Mouse (Mus musculus) gastrocnemius, adult 2 months (tissue): ENCODE data around the gene Slc44a3. TPM values are rescaled to one million over a fixed set of nuclear protein-coding genes. Genes with fewer than 3 reads are reported as not detected.

ENCODE experiments used
- DNase-seq: peaks from one replicate; pipeline ENCODE4 v3.0.0; 2022
- H3K27ac ChIP-seq: fragments of 200-600 bp; 2 replicates; pipeline ENCODE4 v1.8.1; 2022; ENCODE audit warnings: mild to moderate bottlenecking
- H3K4me3 ChIP-seq: fragments of 200-600 bp; 2 replicates; pipeline ENCODE4 v1.8.1; 2022; ENCODE audit warnings: mild to moderate bottlenecking, moderate library complexity
- CTCF ChIP-seq: fragments of 200-600 bp; IDR thresholded peaks from 2 replicates; pipeline ENCODE4 v1.8.1; 2022; ENCODE audit warnings: antibody characterized with exemption, mild to moderate bottlenecking, moderate library complexity
- intact Hi-C: fragments of 180-260 bp; cut with DNase I; formaldehyde crosslinking; loops from one replicate; pipeline ENCODE4 v1.15.1; 2025
- long read RNA-seq, 2 experiments: library from polyadenylated mRNA; stranded (forward); transcript quantifications; one replicate each; pipeline ENCODE4 v2.0.0; 2021
- total RNA-seq, 2 experiments: library from RNA; stranded (reverse); gene quantifications; 2 replicates each; pipeline ENCODE4 v1.2.3; 2021

The Slc44a3 gene
- not detected for total RNA-seq
- long read RNA-seq, experiment 1: 0 reads
- long read RNA-seq, experiment 2: 0 reads

- Histone ChIP-seq H3K4me3 (peak within 1 kb of the TSS; percentile 58), H3K27ac (no peak within 1 kb of the TSS)
- intact Hi-C loops: no loop called here
- TF ChIP-seq CTCF: peak; percentile 34; the same call in 1 of the 2 replicates
- DNase-seq: peak; percentile 32
Measured at GRCm38 (mm10) chr3:121532176-121532575, at the start of gene Slc44a3. Gene Slc44a3 (minus strand): TSS chr3:121532404.

DNA sequence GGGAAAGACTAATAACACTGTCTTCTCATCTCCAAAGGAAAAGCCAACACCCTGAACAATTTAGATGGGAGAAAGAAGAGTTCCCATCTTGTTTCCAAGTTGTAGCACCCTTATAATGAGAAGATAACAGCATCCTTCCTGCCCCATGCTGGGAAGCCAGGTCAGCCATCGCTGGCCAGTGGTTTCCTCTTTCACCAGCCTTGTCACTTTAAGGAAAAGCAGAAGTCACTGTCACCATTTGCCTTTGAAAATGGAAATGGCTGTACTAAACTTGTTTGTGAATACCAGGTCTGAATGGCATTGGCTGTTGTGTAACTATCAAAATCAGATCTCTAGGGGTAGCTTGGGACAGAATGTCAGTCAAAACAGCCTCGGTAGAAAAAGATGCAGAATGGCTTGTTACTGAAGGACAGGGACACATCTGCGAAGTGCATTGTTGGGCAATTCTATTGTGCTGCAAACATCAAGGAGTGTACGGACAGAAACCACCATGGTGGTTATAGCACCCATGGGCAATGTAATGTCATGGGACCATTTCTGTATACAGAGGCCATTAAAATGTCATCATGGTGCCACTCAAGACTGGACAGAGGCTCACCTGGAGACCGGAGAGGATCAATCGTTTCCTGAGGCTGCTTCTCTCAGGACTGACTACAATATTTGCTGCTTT lies 47.8 kb upstream of the Slc44a3 start:
- Histone ChIP-seq H3K27ac (no peak overlapping the region), H3K4me3 (no peak overlapping the region)
- intact Hi-C loops: no loop called here
- TF ChIP-seq CTCF: no peak
- DNase-seq: no peak

DNA sequence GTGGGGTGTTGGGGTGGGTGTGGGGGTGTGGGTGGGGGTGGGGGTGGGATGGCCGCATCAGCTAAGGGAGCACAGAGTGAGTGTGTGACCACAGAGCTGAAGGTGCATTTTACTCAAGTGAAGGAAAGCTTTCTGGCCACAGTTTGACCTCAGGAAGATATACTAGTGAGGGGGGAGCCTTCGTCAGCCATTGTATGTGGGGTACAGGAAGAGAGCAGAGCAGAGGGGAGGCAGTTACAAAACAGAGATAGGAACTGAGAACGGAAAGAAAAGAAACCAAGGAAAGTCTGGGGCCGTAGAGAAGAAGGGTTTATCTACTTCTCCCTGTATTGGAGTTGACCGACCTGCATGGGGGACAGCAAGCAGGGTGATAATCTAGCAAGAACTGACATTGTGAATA lies 47.2 kb upstream of the Slc44a3 start:
- no peak for TF ChIP-seq CTCF
- DNase-seq: no peak
- H3K27ac ChIP-seq: no peak overlapping the region
- intact Hi-C loops: no loop called here
- H3K4me3 ChIP-seq: no peak overlapping the region

- H3K27ac ChIP-seq: no peak overlapping the region
- no peak for TF ChIP-seq CTCF
- no peak overlapping the region for H3K4me3 ChIP-seq
- intact Hi-C loops: no loop called here
- no peak for DNase-seq
Measured at GRCm38 (mm10) chr3:121578706-121579105, 46.5 kb upstream of the Slc44a3 start.

DNA sequence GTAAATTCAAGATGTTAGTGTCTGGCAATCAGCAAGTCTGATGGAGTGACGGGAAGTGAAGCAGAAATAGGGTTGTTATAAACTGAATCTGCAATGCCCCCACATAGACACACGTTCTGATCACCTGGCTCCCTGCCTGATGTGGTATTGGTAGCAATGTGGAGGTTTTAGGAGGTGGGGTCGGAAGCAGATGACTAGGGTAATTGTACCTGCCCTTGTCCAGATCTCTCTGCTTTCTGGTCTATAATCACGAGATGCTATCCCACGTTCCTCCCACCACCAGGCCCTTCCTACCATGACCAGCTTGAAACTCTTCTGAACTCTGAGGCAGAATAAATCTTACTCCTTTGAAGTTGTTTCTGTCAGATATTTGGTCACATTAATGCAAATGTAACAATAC lies 45.4 kb upstream of the Slc44a3 start:
- Histone ChIP-seq H3K4me3 (no peak overlapping the region), H3K27ac (peak overlapping the region; percentile 81)
- TF ChIP-seq CTCF: no peak
- intact Hi-C loops: no loop called here
- DNase-seq: no peak

DNA sequence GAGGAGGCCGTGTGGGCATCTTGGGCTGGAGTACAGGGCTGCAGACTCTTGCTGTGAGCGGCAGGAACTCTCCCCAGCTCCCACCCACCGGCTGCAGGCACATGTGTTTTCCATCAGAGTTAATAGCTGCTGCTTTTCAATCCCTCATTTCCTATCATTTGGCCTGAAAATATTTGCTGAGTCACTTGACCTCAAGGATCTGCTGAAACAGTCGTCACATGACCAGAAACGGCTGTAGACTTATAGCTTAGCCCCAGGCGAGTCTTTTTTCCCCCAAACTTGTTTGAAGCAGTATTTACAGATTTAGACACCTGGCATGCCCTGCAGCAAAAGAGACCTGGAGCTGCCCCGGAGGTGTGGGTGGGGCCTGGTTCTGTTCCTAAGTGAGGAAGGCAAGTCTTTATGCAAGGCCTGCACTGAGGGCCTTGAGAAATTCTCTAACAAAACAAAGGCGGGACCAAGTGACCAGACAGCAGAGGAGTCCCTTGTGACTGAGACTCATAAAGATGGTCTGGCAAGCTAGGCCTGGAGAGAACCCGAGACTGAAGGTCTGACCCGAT lies 44.9 kb upstream of the Slc44a3 start:
- peak; percentile 73 for DNase-seq
- peak overlapping the region; percentile 81 for H3K27ac ChIP-seq
- intact Hi-C loops: no loop called here
- no peak for TF ChIP-seq CTCF
- H3K4me3 ChIP-seq: no peak overlapping the region

DNA sequence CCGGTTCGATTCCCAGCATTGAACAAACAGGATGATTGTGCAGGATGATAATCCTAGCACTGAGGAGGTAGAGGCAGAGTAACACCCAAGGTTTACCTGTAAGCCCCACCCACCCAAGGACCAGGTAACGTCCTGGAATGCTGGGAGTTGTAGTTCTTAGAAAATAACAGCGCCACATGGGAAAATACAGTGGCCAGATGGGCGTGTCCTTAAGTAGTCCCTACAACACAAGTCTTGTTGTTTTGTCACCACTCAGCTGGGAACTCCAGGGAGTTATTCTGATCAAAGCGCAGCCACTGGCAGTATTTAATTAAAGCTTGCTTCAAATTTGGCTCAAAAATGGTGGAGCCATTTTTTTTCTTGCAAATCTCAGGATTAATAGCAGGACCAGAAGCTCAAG lies 44.2 kb upstream of the Slc44a3 start:
- no peak for TF ChIP-seq CTCF
- intact Hi-C loops: no loop called here
- Histone ChIP-seq H3K4me3 (no peak overlapping the region), H3K27ac (peak overlapping the region; percentile 81)
- DNase-seq: peak; percentile 27

DNA sequence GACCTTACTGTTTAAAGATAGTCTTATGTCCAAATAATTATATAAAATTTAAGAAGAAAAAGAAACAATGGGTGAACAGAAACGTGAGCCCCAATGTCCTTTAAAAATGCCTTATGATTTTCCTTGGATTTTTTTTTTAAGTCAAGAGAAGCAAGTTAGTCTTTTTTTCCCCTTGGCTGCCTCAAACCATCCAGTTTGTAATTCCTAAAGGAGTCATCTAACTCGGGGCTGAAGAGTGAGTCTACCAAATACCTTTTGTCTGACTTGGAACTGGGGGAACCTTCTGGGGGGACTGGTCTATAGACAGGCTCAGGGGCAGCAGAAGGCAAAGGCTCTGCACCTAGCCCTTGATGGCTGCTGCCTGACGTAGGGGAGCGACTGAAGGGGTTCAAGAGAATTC lies 42.2 kb upstream of the Slc44a3 start:
- peak overlapping the region; percentile 68 for H3K27ac ChIP-seq
- no peak for DNase-seq
- intact Hi-C loops: no loop called here

DNA sequence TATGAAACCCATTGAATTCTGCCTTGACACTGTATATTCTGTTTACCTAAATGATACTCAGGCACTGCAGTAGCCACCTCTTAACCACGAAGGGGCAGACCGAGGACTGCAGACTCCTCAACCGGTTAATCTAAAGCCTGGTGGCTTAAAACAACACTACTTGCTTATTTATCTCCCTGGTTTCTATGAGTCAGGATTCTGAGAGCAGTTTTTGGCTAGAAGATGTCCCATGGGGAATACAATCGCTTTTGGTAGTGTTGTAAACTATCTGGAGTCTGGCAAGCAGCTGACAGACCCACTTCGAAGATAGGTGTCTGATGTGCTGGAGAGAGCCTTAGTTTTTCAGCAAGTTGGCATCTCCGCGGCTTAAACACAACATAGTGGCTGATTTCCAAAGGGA lies 41.7 kb upstream of the Slc44a3 start:
- no peak overlapping the region for H3K4me3 ChIP-seq
- DNase-seq: no peak
- peak overlapping the region; percentile 68 for H3K27ac ChIP-seq
- intact Hi-C loops: no loop called here
- TF ChIP-seq CTCF: no peak

More for the DNA sequence above, 42.2 kb upstream of the Slc44a3 start:
- no peak for TF ChIP-seq CTCF
- H3K4me3 ChIP-seq: no peak overlapping the region

DNA sequence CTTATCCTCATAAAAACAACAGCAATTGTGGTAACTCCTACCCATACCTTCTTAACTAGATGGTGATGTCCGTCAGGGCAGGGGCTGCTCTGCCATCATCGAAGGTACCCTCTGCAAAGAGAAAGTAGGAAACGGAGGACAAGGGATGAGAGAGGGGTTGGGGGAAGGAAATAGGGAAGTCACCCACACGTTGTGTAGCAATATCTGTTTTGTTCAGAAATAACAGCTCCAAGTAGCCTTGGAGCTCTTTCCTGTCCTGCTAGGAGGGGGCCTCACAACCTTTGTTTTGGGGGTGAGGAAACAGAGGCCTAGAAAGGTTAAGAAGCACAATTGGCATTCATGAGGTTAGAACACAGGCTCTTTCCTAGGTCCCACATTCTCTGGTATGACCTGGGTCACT lies 39.3 kb upstream of the Slc44a3 start:
- Histone ChIP-seq H3K4me3 (no peak overlapping the region), H3K27ac (no peak overlapping the region)
- intact Hi-C loops: no loop called here
- no peak for DNase-seq
- no peak for TF ChIP-seq CTCF

DNA sequence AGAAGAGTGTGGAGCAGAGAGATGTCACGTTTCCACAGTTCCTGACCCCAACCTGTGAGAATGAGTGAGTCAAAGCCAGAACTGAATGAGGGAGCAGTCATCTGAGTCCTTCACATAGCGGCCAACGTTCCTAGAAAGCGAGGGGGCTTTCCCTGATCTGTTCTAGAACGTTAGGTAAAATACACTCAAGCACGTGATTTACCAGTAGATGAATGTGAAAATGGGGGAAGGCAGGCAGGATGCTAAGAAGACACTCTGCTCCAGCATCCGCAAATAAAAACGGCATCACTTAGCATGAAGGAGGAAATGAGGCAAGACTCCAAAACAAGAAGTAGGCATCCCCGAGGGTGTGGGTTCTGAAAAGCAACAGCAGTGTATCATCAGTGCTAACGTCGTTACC lies 38.4 kb upstream of the Slc44a3 start:
- no peak overlapping the region for H3K4me3 ChIP-seq
- no peak for DNase-seq
- no peak overlapping the region for H3K27ac ChIP-seq
- intact Hi-C loops: no loop called here
- TF ChIP-seq CTCF: no peak

DNA sequence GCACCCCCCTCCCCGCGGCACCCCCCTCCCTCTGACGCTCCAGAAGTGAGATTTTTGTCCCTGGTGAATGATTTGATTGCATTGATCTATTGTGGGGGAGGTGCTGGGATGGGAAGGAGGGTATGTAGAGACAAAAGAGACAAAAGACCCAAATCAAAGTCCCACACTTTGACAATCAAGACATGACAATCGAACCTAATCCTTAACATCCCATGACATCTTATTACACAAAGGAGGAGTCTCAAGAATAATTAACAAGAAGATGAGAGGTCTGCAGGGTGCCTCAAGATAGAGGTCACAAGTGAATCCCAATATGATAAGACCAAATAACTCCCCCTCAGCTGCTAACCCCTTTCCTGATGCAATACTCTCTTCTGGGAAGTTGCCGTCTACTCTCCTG lies 37.6 kb upstream of the Slc44a3 start:
- intact Hi-C loops: no loop called here
- Histone ChIP-seq H3K27ac (no peak overlapping the region), H3K4me3 (no peak overlapping the region)
- no peak for TF ChIP-seq CTCF
- DNase-seq: no peak

GRCm38 (mm10) chr3:121569004-121569403 lies 36.8 kb upstream of the Slc44a3 start:
- intact Hi-C loops: no loop called here
- no peak for TF ChIP-seq CTCF
- no peak overlapping the region for H3K27ac ChIP-seq
- no peak overlapping the region for H3K4me3 ChIP-seq
- DNase-seq: no peak

DNA sequence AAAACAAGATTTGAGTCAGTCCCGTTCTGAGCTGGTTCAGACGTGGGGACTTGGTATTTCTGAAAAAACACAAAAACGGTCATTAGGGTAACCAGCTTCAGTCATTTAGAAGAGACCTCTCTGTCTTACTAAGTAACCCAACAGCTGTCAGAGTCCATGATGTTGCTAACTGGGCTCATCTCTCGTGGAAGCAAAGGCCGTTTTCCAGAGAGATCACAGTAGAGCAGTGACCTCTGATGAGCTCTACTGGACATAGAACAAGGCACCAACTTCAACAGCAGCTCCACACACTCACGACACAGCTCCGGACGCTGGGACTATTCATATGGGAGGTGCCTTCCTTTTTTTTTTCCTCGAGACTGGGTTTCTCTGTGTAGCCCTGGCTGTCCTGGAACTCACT lies 35.7 kb upstream of the Slc44a3 start:
- TF ChIP-seq CTCF: no peak
- Histone ChIP-seq H3K4me3 (no peak overlapping the region), H3K27ac (0 out of 2 replicates have a peak overlapping the region, but pooled peaks have one; percentile 64)
- no peak for DNase-seq
- intact Hi-C loops: no loop called here
